Mouse (Mus musculus) ovary, postnatal 10 days (tissue): ENCODE measurements around the gene Gm20518.
A peak's percentile ranks its signal among the peaks of the same experiment; 100 is the strongest.

Experiments
- DNase-seq: peaks from one replicate; pipeline ENCODE4 v3.0.0; 2022; ENCODE audit warnings: low spot score

Gm20518 gene

GRCm38 (mm10) chr16:17896091-17896490 lies 4.6 kb upstream of the Gm20518 start:
- DNase-seq: no peak

- DNase-seq: no peak
Measured at GRCm38 (mm10) chr16:17893923-17894322, 2.5 kb upstream of the Gm20518 start, which contains the start of gene Tssk1. Gene Tssk1, plus strand, starts transcription at chr16:17894223.

- no peak for DNase-seq
Measured at GRCm38 (mm10) chr16:17892606-17893005, 1.1 kb upstream of the Gm20518 start.

GRCm38 (mm10) chr16:17890917-17891566 lies 429 bp downstream of the Gm20518 start:
- DNase-seq: peak; percentile 45

- DNase-seq: no peak
Measured at GRCm38 (mm10) chr16:17890342-17890727, 1.1 kb downstream of the Gm20518 start.

- no peak for DNase-seq
Measured at GRCm38 (mm10) chr16:17889689-17890341, 1.7 kb downstream of the Gm20518 start.

- no peak for DNase-seq
Measured at GRCm38 (mm10) chr16:17884116-17884515, 7.4 kb downstream of the Gm20518 start.

GRCm38 (mm10) chr16:17882196-17882595 lies 9.3 kb downstream of the Gm20518 start:
- DNase-seq: no peak

- no peak for DNase-seq
Measured at GRCm38 (mm10) chr16:17879571-17879970, 11.9 kb downstream of the Gm20518 start.

- no peak for DNase-seq
Measured at GRCm38 (mm10) chr16:17876096-17876495, 15.4 kb downstream of the Gm20518 start.

GRCm38 (mm10) chr16:17875174-17875573 lies 16.3 kb downstream of the Gm20518 start:
- DNase-seq: no peak

GRCm38 (mm10) chr16:17872995-17873394 lies 18.5 kb downstream of the Gm20518 start:
- no peak for DNase-seq

GRCm38 (mm10) chr16:17871248-17871647 lies 20.2 kb downstream of the Gm20518 start:
- no peak for DNase-seq

- DNase-seq: no peak
Measured at GRCm38 (mm10) chr16:17865770-17866169, 25.7 kb downstream of the Gm20518 start.

- no peak for DNase-seq
Measured at GRCm38 (mm10) chr16:17865293-17865692, 26.2 kb downstream of the Gm20518 start.

GRCm38 (mm10) chr16:17858592-17858991 lies 32.9 kb downstream of the Gm20518 start:
- no peak for DNase-seq

GRCm38 (mm10) chr16:17857157-17857556 lies 34.3 kb downstream of the Gm20518 start:
- no peak for DNase-seq

GRCm38 (mm10) chr16:17853263-17853662 lies 38.2 kb downstream of the Gm20518 start:
- DNase-seq: no peak

GRCm38 (mm10) chr16:17851860-17852259 lies 39.6 kb downstream of the Gm20518 start:
- DNase-seq: no peak

- DNase-seq: no peak
Measured at GRCm38 (mm10) chr16:17851331-17851730, 40.1 kb downstream of the Gm20518 start.

- DNase-seq: no peak
Measured at GRCm38 (mm10) chr16:17849486-17849885, 42.0 kb downstream of the Gm20518 start.

- no peak for DNase-seq
Measured at GRCm38 (mm10) chr16:17848928-17849327, 42.5 kb downstream of the Gm20518 start.

GRCm38 (mm10) chr16:17848431-17848830 lies 43.0 kb downstream of the Gm20518 start:
- DNase-seq: no peak
